Mouse (Mus musculus) layer of hippocampus, adult 9-10 months (tissue): ENCODE results near the gene C1ql1.
"Not testable (repeated sequence)": the region's sequence is repeated elsewhere in the genome, so short reads cannot be mapped to it uniquely, and the experiment has no call there.

Experiments used
- DNase-seq: peaks from one replicate; pipeline ENCODE4 v3.0.0; 2022; ENCODE audit warnings: low spot score

C1ql1 gene

DNA sequence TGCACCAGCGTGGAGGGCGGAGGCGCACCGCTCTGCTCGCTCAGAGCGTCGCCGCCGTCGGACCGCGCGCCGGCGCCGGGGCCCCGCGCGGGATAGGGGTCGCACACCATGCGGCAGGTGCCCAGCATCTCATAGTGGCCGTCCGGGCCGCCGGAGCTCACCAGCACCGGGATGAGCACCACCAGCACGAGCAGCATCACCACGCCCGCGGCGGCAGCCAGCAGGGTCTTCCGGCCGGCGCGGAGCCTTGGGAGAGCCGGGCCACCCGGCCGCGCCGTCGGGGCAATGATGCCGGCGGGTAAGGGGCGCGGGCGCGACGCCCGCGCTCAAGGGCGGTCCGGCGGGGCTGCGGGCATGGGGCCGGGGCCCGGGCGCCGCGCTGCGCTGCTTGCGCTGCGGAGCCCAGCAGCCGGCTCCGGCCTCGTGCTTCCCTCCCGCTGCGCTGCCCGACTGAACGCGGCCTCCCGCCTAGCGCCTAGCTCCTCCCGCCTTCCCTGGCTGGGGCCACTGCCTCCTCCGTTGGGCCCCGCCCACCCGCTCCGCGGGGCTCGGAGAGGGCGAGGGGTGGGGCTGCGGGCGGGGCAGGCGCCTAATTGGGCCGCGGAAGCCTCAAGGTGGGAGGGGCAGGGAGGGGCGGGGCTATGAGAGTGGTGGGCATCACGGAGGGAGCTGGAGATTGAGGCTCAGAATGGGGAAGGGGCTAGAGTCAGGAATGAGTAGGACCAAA lies at the start of gene C1ql1:
C1ql1 (minus strand) TSS at position 424 of the 727 bp plus-strand sequence.
- DNase-seq, result no peak

DNA sequence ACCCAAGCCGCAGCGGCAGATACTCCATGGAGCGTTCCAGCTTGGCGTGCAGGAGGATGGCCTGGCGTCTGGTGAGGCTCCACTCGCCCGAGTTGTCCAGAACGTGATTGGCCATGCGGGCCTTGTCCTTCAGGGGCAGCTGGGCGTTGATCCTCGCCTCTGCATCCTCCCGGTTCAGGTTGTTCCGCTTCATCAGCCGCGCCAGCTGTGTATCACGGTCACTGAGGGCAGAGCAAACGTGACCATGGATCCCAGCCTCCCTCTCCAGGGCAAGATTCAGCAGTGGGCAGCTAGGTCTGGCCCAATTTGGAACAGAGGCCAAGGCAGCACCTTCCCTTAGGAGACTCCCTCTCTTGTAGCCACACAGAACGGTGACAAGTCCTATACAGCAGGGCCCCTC lies 48.5 kb upstream of the C1ql1 start:
- DNase-seq, result no peak

DNA sequence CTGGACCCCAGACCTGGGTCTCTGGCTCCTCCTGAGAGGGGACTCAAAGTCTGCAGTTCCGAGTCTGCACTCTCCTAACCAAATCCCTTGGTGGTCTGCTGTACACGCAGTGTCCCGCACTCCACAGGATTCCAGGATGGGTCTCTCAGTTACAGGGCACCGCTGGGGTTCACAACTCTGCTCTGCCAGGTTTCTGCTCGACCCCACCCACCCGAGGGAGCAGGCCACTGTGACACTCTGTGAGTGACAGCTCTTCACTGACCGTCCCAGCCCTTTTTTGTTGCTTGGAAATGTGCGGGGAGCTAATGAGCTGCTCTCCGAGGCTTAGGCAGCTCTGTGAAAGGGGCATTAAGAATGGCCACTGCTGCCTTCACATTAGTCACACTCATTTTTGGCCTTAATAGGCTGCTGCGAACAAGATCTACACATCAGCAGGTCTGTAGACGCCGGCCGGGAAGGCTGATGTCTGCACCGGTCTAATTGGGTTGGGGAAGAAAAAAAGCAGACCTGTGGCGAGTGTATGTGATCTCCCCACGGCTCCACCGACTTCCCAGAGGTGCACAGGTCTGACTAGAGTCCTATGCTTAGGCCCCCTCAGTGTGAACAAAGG lies 47.0 kb upstream of the C1ql1 start:
- DNase-seq, result no peak

DNA sequence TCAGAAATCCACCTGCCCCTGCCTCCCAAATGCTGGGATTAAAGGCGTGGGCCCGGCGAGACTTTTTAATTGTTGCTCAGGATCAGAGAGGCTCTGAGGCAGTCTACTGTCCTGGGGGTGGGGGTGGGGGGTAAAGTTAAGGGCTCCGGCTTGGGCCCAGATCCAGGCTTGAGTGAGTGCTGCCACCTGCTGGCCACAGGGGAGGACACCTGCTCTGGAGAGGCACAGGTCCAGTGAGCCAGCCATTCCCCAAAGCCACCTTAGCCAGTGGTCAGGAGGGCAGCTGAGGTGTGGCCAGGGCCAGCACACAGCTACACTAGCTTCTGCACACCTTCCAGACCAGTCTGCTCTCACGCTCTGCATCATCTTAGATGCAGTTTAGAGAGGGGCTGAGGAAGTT lies 46.5 kb upstream of the C1ql1 start:
- no peak for DNase-seq

DNA sequence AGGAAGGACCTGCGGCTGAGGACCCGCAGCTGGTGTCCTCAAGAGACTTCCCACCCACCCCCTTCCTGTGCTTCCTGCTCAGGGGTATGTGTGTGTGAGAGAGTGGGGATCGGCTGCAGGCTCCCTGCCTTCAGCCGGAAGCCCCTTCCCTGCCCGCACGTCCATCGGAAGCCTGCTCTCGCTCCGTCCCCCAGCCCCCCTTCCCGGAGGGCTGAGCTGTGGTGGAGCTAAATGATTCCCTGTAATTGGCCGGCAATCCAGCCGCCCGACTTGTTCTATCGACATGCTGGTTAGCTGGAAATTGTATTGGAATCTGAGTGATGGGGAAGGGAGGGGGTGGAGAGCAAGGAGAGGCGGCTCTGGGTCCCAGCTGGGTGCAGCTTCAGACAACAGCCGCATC lies 45.2 kb upstream of the C1ql1 start:
- no peak for DNase-seq

DNA sequence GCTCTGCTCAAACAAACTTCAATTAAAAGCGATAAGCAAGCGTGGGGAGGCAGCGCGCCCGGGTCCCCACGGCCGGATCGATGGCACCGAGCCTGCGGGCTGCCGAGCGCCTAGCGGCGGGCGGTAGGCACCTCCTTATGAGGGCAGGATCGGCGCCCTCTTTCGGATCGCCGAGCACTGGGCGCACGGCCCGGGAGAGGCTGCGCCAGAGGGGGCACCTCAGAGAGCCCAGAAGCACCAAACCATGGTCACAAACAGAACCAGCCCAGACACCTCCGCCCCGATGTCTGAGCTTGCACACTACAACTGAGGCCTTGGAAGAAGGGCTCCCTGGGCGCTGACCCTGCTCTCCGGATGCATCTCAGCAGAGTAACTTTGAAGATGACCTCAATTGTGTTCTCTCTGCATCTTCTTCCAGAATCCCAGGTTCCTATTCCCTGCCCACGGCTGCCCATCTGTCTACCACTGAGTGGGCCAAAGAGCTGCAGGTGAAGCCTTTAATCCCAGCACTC lies 43.7 kb upstream of the C1ql1 start:
- no peak for DNase-seq

DNA sequence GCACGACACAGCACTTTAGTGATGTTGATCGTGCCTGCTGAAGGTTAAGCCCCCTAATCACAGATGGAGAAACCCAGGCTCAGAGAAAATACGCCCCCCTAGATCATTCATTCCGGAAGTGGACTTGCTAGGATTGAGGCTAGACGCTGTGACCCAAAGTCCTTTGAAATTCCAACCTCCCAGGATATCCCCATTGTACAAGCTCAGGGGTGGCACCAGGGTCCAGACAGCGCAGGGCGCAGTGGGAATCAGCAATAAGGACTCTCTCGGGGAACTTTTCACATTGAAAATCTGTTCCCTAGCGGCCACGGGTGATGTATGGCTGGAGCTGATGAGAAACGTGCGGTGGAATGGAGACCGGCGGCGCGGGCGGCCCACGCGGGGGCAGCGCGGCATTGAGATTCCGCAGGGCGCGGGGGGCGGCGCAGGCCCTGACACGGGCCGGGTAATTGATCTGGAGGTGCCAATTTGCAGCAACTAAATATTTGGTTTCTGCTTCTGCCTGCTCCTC lies 43.2 kb upstream of the C1ql1 start:
- DNase-seq, result no peak

DNA sequence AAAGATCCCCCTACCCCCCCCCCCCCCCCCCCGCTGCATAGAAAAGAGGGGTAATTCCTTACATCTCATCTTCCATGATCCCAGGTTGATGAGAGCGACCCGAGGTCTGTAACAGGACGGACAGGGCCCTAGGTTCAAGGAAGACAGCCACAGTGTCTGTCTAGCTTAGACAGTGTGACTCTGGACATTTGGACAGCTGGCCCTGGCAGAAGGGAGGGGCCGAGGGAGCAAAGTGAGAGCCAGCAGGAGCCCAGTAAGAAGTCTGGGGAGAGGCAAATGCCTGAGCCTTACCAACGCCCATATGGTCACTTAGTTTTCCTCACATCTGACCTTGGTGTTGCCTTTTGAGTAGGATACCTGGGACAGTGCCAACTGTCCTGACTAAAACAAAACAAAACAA lies 38.7 kb upstream of the C1ql1 start:
- DNase-seq, result no peak

DNA sequence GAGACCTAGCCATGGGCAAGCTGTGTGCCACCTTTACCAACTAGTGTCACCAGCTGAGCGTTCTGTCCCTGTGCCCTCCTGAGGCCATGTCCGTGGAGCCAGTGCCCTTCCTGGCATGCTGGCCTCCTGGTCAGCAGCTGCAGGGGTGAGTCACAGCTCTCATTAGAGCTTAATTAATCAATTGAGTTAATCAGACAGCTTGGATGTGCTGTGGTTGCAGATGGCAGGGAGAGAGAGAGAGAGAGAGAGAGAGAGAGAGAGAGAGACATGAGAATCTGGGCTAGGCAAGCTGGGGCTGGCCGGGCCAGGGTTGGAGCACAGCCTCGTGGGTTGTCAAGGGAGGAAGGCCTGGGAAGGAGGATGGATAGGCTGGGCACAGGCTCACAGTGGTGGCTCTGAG lies 38.1 kb upstream of the C1ql1 start:
- no peak for DNase-seq

GRCm38 (mm10) chr11:102984086-102984485 lies 37.6 kb upstream of the C1ql1 start:
- no peak for DNase-seq

- DNase-seq, result no peak
These were observed 34.8 kb upstream of the C1ql1 start for GRCm38 (mm10) chr11:102981151-102981890.

GRCm38 (mm10) chr11:102978052-102978666 lies 31.7 kb upstream of the C1ql1 start:
- DNase-seq, result no peak

DNA sequence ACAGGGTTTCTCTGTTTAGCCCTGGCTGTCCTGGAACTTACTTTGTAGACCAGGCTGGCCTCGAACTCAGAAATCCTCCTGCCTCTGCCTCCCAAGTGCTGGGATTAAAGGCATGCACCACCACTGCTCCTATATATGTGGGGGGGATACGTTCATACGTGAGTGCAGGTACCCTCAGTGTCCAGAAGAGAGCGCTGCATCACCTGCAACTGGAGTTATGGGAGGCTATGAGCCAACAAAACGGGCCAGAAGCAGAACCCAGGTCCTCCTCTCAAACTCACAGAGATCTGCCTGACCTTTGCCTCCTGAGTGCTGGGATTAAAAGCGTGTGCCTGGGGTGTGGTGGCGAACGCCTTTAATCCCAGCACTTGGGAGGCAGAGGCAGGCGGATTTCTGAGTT lies 29.5 kb upstream of the C1ql1 start:
- DNase-seq, result not testable (repeated sequence)

DNA sequence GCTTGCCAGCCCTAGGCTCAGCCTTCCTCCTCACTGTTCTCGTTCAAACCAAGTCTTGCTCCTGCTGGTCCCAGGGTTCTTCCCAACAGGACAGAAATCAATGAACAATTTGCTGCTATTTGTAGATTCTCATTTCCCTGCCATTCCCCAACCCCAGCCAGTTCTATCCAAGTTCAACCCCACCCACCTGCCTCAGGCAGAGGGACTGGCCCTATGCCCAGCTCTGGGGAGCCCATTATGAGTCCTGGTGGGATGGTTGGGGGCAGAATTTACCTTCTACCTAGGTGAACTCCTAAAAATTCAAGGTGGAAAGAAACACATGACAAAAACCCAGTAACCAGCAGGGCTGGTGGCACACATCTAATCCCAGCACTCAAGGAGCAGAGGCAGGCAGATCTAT lies 25.8 kb upstream of the C1ql1 start:
- DNase-seq, result no peak

- no peak for DNase-seq
These were observed 25.1 kb upstream of the C1ql1 start for GRCm38 (mm10) chr11:102971604-102972003.

DNA sequence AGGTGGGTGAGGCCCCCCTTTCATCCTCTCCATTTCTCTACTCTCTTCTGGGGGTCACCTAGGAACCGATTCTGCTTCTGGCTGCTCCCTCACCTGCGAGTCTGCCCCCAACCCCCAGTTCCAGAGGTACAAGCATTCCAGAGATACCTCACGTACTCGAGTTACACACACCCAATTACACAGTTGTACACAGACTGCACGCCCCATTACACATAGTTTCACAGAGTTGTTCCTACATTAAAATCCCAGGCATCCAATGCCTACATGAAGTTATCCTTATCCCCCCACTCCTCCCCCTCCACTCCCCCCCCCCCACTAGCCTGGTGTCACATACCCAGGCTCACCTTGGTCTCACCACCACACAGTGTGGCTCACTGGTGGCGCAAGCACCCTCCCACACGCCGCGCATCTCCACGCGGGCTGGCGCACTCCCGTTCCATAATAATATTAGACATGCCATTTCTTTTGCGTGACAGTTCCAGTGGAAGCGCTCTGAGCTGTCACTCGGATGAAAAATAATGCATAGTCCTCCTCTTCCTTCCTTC lies 18.1 kb upstream of the C1ql1 start:
- DNase-seq, result no peak

DNA sequence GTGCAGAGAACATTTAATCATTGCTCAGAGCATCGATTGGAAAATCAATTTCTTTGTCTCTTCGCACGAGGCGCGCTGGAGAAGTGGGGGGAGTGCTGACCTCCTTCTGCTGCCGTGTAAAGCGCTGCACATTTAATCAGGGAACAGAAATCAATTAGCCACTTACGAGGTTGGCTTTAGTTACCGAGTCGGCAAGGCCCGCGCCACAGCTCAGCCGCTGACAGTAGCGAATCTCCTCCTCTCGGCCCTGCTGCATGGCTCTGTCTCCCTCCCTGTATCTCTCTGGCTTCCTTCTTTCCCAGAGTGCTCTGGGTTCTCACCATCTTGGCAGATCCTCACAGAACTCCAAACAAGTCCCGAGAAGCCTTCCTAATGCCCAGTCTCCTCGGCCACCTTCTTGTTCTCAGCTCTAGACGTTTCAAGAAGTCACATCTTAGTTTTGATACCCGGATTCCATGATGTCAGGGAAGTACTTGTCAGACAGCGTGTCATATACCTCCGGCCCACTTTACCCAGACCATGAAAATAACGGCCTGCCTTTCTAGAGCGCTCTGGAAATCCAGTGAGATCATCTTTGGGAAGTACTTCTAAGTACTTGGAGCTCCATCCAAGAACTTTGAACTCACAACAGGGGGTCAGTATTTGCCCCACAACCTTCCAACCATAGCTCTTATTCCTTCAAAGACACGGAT lies 17.5 kb upstream of the C1ql1 start:
- DNase-seq, result no peak

GRCm38 (mm10) chr11:102963246-102963854 lies 16.9 kb upstream of the C1ql1 start:
- no peak for DNase-seq

DNA sequence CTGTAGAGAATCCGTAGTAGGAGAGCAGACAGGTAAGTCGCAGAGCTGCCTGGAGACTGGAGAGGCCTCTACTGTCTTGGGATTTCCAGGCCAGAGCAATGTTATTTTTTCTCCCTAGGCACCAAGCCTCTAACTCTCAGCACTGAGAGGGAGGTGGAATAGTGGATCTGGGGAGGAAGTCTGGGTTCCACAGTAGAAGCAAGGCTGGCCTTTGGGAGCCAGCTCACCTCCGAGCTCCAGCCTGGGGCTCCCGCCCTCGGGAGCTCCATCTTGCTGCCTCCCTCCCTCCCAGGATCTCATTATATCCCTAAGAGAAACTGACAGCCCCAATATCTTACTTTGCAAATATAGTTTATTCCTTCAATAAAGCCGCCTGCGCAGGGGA lies 16.4 kb upstream of the C1ql1 start:
- no peak for DNase-seq

- DNase-seq, result no peak
These were observed 14.6 kb upstream of the C1ql1 start for GRCm38 (mm10) chr11:102961082-102961481.

DNA sequence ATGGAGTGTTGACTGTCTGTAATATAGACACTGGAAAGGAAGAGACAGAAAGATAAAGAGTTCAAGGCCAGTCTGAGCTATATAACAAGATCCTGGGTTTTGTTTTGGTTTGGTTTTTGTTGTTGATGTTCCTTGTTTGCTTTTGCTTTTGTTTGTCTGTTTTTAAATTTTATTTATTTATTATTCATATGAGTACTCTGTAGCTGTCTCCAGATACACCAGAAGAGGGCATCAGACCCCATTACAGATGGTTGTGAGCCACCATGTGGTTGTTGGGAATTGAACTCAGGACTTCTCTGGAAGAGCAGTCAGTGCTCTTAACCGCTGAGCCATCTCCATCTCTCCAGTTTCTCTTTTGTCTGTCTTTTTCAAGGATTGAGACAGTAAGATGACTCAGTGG lies 12.4 kb upstream of the C1ql1 start:
- DNase-seq, result no peak
